Mouse (Mus musculus) lung, postnatal 10 days (tissue): ENCODE data around the gene Ak1.

Source experiments
- DNase-seq: peaks from one replicate; pipeline ENCODE4 v3.0.0; 2021

Gene Ak1

GRCm38 (mm10) chr2:32621517-32621859 lies at the start of gene Ak1:
Gene Ak1 (plus strand): TSS chr2:32621758.
- DNase-seq: no peak

- no peak for DNase-seq
Observed at GRCm38 (mm10) chr2:32572196-32572595, 49.4 kb upstream of the Ak1 start.

GRCm38 (mm10) chr2:32574497-32574896 lies 47.1 kb upstream of the Ak1 start, which contains the start of gene Pip5kl1:
Gene Pip5kl1 (plus strand): TSS chr2:32574797.
- no peak for DNase-seq

- DNase-seq: peak; percentile 65
Observed at GRCm38 (mm10) chr2:32574901-32575585, 46.5 kb upstream of the Ak1 start.

GRCm38 (mm10) chr2:32575586-32576160 lies 45.9 kb upstream of the Ak1 start, which contains the start of gene 9430097D07Rik:
Gene 9430097D07Rik (minus strand): TSS chr2:32575684.
- peak; percentile 37 for DNase-seq

- DNase-seq: no peak
Observed at GRCm38 (mm10) chr2:32576532-32576931, 45.0 kb upstream of the Ak1 start.

GRCm38 (mm10) chr2:32578146-32579046 lies 43.2 kb upstream of the Ak1 start:
- peak; percentile 71 for DNase-seq

GRCm38 (mm10) chr2:32581450-32582095 lies 40.0 kb upstream of the Ak1 start:
- DNase-seq: peak; percentile 70

- peak; percentile 91 for DNase-seq
Observed at GRCm38 (mm10) chr2:32582830-32583799, 38.4 kb upstream of the Ak1 start.

- no peak for DNase-seq
Observed at GRCm38 (mm10) chr2:32585149-32585714, 36.3 kb upstream of the Ak1 start.

GRCm38 (mm10) chr2:32586871-32587351 lies 34.6 kb upstream of the Ak1 start, which contains the start of gene St6galnac4:
Gene St6galnac4 (plus strand): TSS chr2:32587095.
- DNase-seq: peak; percentile 97

- peak; percentile 66 for DNase-seq
Observed at GRCm38 (mm10) chr2:32587731-32588321, 33.7 kb upstream of the Ak1 start.

GRCm38 (mm10) chr2:32589213-32589795 lies 32.3 kb upstream of the Ak1 start:
- peak; percentile 46 for DNase-seq

GRCm38 (mm10) chr2:32590224-32590623 lies 31.3 kb upstream of the Ak1 start:
- peak; percentile 34 for DNase-seq

GRCm38 (mm10) chr2:32591249-32591648 lies 30.3 kb upstream of the Ak1 start:
- DNase-seq: no peak

GRCm38 (mm10) chr2:32596725-32597124 lies 24.8 kb upstream of the Ak1 start:
- no peak for DNase-seq

- DNase-seq: no peak
Observed at GRCm38 (mm10) chr2:32597248-32597647, 24.3 kb upstream of the Ak1 start.

- DNase-seq: no peak
Observed at GRCm38 (mm10) chr2:32597699-32598098, 23.9 kb upstream of the Ak1 start.

- no peak for DNase-seq
Observed at GRCm38 (mm10) chr2:32598506-32598905, 23.1 kb upstream of the Ak1 start.

GRCm38 (mm10) chr2:32599409-32599808 lies 22.1 kb upstream of the Ak1 start, which contains the start of gene St6galnac6:
Gene St6galnac6 (plus strand): TSS chr2:32599709.
- DNase-seq: no peak
